Mouse (Mus musculus) liver, adult 2 months (tissue): Measurements from ENCODE around the gene Trim14. TPM values are rescaled to one million over a fixed set of nuclear protein-coding genes. Genes with fewer than 3 reads are reported as not detected.

Experiments used
- DNase-seq: peaks from one replicate; pipeline ENCODE4 v3.0.0-alpha.2; 2011; ENCODE audit warnings: low read depth, low spot score; ENCODE audit errors: extremely low read depth
- H3K27ac ChIP-seq: fragments of 200-500 bp; replicated peaks from 2 replicates; pipeline ENCODE4 v1.5.1; 2012; ENCODE audit warnings: low read depth, mild to moderate bottlenecking, control low read depth, inconsistent platforms, low read length; ENCODE audit not compliant: insufficient read depth
- H3K27me3 ChIP-seq: fragments of 200-500 bp; 2 replicates; pipeline ENCODE4 v1.6.1; 2012; ENCODE audit warnings: mild to moderate bottlenecking, moderate library complexity, low read length, inconsistent platforms; ENCODE audit not compliant: control insufficient read depth, insufficient read depth
- H3K36me3 ChIP-seq: fragments of 200-500 bp; 2 replicates; pipeline ENCODE4 v1.6.1; 2012; ENCODE audit warnings: low read length, inconsistent platforms; ENCODE audit not compliant: control insufficient read depth, insufficient read depth
- H3K4me1 ChIP-seq: fragments of 200-500 bp; 2 replicates; pipeline ENCODE4 v1.6.1; 2011; ENCODE audit warnings: low read length; ENCODE audit not compliant: control insufficient read depth, insufficient read depth
- H3K4me3 ChIP-seq: fragments of 200-500 bp; 2 replicates; pipeline ENCODE4 v1.5.1; 2011; ENCODE audit warnings: low read depth, mild to moderate bottlenecking, control low read depth, low read length, moderate library complexity; ENCODE audit not compliant: insufficient read depth
- H3K79me2 ChIP-seq: fragments of 200-500 bp; 2 replicates; pipeline ENCODE4 v1.6.1; 2012; ENCODE audit warnings: inconsistent platforms, mild to moderate bottlenecking, low read length, moderate library complexity; ENCODE audit not compliant: control insufficient read depth, insufficient read depth
- H3K9ac ChIP-seq: fragments of 200-500 bp; 2 replicates; pipeline ENCODE4 v1.6.1; 2012; ENCODE audit warnings: low read depth, mild to moderate bottlenecking, control low read depth, inconsistent platforms, low read length
- CTCF ChIP-seq: fragments of 200-500 bp; IDR thresholded peaks from 2 replicates; pipeline ENCODE4 v1.5.1; 2011; ENCODE audit warnings: low read depth, low read length, control low read depth
- POLR2A ChIP-seq: fragments of 200-500 bp; IDR thresholded peaks from 2 replicates; pipeline ENCODE4 v1.6.1; 2011; ENCODE audit warnings: low read length, control low read depth; ENCODE audit not compliant: insufficient read depth; ENCODE audit errors: extremely low read depth
- WGBS: fragments of 180-500 bp; shearing (Covaris S2); methylation state at CpG from one replicate; pipeline ENCODE4 v1.1.7; 2018; 5-methylcytosine and 5-hydroxymethylcytosine counted together
- polyA plus RNA-seq: library from polyadenylated mRNA; depleted of rRNA; stranded (reverse); fragments of >200 nt; gene quantifications from 2 replicates; pipeline ENCODE4 v1.2.3, GENCODE M21; 2012
- total RNA-seq: library from RNA; depleted of rRNA; stranded (reverse); fragments of >200 nt; gene quantifications from 2 replicates; pipeline ENCODE4 v1.2.3, GENCODE M21; 2014

Gene Trim14
- total and polyA plus RNA-seq, 2 experiments: 24.9 to 26.5 TPM

DNA sequence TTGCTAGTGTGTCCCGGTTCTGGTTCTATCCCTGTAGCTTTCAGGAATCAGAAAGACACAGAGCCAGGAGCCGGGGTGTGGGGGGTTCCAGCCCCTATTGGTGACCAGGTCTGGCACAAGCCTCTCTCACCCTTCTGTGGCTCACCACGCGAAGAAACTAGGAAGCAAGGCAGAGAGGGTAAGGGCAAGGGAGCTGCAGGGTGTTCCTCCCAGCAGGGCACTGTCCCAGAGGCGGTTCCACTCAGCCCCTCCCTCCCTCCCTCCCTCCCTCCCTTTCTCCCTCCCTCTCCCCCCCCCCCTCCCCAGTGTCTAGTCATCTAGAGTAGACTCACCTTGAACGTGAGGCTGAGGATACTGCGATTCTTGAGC is 8.4 kb downstream of the Trim14 start:
- H3K4me1 ChIP-seq: peaks cover 26% of the 10 kb centered on the region
- H3K27me3 ChIP-seq: no peaks in the 10 kb centered on the region
- peak overlapping the region; percentile 32 for H3K9ac ChIP-seq
- H3K79me2 ChIP-seq: no peaks in the 10 kb centered on the region
- 4% methylated on average over 7 of the region's 7 CpGs for WGBS
- peak overlapping the region; percentile 9; the same call in 1 of the 2 replicates for H3K4me3 ChIP-seq
- TF ChIP-seq CTCF (no peak), POLR2A (no peak)
- H3K36me3 ChIP-seq: peaks cover 22% of the 10 kb centered on the region
- peak overlapping the region; percentile 41 for H3K27ac ChIP-seq
- peak; percentile 45 for DNase-seq

DNA sequence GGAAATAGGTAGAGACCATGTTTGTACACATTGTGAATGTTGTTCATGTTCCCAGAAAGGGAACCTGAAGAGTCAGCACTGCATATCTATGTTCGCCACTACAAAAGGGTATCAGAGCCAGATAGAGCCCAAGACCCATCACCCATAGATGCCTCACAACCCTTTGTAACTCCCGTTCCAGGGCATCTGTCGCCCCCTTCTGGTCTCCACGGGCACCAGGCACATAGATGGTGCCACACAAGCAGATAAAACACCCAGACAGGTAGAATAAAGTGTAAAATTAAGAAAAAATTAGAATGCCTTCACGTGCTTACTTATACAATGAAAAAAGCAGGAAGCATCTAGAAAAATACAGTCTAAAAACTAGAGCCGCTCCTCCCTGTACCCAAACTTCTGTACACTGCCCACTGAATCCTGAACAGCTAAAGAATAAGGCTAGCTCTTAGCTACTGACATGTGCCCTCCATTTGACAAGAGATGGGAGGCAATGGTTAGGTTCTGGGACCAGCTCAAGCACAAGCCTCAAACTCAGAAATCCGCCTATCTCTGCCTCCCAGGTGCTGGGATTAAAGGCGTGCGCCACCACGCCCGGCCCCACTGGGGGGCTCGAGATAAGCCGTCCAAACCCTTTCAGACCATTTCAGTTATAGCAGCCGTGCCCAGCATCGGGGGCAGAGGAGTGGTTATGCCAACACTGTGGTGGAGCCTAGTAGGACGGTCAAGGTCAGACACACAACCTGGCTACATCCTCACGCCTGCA is 9.0 kb downstream of the Trim14 start:
- peaks cover 25% of the 10 kb centered on the region for H3K4me1 ChIP-seq
- H3K27ac ChIP-seq: peak overlapping the region; percentile 27
- no peaks in the 10 kb centered on the region for H3K79me2 ChIP-seq
- no peak overlapping the region for H3K4me3 ChIP-seq
- TF ChIP-seq POLR2A: no peak
- TF ChIP-seq CTCF: peak; percentile 60
- H3K9ac ChIP-seq: 0 out of 2 replicates have a peak overlapping the region, but pooled peaks have one; percentile 32
- no peak for DNase-seq
- 59% methylated on average over 17 of the region's 17 CpGs for WGBS
- H3K27me3 ChIP-seq: no peaks in the 10 kb centered on the region
- peaks cover 23% of the 10 kb centered on the region for H3K36me3 ChIP-seq

DNA sequence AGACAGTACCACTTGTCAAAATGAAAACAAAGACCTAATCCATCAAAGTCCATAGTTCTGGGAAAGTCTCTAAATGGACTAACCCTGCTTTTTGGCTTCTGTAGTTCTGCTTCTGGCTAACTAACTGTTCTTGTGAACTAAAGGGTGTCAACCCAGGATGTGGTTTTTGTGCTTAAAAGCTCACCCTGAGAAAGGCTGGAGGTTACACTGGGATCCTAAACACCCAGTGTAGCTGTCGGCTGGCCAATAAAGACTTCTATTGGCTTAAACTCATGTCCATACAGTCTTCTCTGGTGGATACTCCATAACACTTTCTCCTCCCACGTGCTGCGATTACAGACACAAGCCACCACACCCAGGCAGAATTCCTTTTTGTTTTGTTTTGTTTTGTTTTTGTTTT is 9.7 kb downstream of the Trim14 start:
- no peaks in the 10 kb centered on the region for H3K27me3 ChIP-seq
- TF ChIP-seq CTCF (no peak), POLR2A (no peak)
- 92% methylated on average over 3 of the region's 3 CpGs for WGBS
- H3K4me1 ChIP-seq: peaks cover 23% of the 10 kb centered on the region
- H3K9ac ChIP-seq: no peak overlapping the region
- DNase-seq: peak; percentile 33
- no peak overlapping the region for H3K27ac ChIP-seq
- H3K36me3 ChIP-seq: peaks cover 24% of the 10 kb centered on the region
- no peaks in the 10 kb centered on the region for H3K79me2 ChIP-seq
- H3K4me3 ChIP-seq: no peak overlapping the region

DNA sequence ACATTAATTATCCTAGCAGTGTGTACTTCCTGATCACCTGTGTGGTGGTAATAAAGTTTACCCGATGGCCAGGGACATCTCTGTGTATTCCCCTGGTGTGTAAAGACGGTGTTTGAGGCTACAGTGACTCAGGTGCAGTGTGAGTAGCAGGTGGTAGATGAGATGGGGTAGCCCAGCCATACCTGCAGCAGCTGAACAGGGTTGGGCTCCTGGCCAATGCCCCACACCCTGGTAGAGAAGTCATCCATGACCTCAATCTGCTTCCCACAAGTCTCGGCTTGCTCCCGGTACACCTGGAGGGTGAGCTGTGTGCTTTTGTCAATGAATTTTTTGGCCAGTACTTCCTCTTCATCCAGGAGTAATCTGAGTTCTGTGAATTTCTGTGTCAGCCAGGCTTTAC is 12.6 kb downstream of the Trim14 start:
- Histone ChIP-seq H3K4me3 (no peak overlapping the region), H3K27ac (no peak overlapping the region), H3K27me3 (no peaks in the 10 kb centered on the region), H3K9ac (no peak overlapping the region), H3K79me2 (no peaks in the 10 kb centered on the region), H3K4me1 (peaks cover 10% of the 10 kb centered on the region), H3K36me3 (peaks cover 32% of the 10 kb centered on the region)
- WGBS: 92% methylated on average over 4 of the region's 4 CpGs
- TF ChIP-seq POLR2A (no peak), CTCF (no peak)
- DNase-seq: no peak

DNA sequence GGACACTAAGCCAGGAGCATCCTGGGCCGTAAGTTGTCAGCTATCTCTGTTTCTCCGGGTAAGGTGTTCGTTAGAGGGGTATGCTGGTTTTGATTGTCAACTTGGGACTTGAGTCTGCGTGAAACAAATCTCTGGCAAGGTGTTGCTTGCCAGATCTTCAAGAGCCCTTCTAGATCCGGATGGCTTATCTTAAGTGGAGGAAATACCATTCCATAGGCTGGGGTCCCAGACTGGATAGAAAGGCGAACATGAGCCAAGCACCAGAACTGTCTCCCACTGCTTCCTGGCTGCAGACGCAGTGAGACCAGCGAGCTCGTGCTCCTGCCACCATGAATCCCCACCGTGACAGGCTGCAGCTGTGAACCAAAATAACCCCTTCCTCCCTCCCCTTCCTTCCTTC is 14.5 kb downstream of the Trim14 start:
- no peak overlapping the region for H3K9ac ChIP-seq
- H3K79me2 ChIP-seq: no peaks in the 10 kb centered on the region
- no peaks in the 10 kb centered on the region for H3K4me1 ChIP-seq
- no peak overlapping the region for H3K4me3 ChIP-seq
- no peak for TF ChIP-seq POLR2A
- no peak for TF ChIP-seq CTCF
- 87% methylated on average over 10 of the region's 10 CpGs for WGBS
- H3K27ac ChIP-seq: no peak overlapping the region
- H3K36me3 ChIP-seq: peaks cover 35% of the 10 kb centered on the region
- H3K27me3 ChIP-seq: no peaks in the 10 kb centered on the region
- no peak for DNase-seq

DNA sequence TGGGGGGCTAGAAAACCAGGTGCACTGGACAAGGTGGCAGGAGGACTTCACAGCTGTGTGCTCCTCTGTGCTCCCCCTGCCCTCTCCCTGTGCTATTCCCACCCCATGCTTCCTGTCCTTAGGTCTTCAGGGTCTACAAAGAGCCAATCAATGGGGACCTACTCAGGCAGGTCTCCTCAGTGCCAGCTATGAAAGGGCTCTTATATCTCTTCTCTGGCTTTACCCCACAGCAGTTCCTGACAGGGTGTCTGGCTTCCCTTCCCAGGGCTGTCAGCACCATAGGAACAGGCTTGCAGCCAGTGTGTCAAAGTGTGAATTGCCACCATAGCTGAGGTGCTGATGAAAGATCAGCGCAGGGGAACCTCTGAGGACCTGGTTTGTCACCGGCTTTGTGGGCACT is 15.4 kb downstream of the Trim14 start:
- no peak overlapping the region for H3K9ac ChIP-seq
- no peak overlapping the region for H3K27ac ChIP-seq
- H3K4me3 ChIP-seq: no peak overlapping the region
- H3K27me3 ChIP-seq: no peaks in the 10 kb centered on the region
- no peaks in the 10 kb centered on the region for H3K79me2 ChIP-seq
- WGBS: 90% methylated on average over 2 of the region's 2 CpGs
- H3K36me3 ChIP-seq: peaks cover 35% of the 10 kb centered on the region
- no peaks in the 10 kb centered on the region for H3K4me1 ChIP-seq
- no peak for TF ChIP-seq POLR2A
- DNase-seq: no peak
